Mouse (Mus musculus) brain, embryonic 14.5 days (tissue): Measurements from ENCODE around the gene Atxn7l3. TPM values are rescaled to one million over a fixed set of nuclear protein-coding genes. Genes with fewer than 3 reads are reported as not detected.

Experiments
- DNase-seq: peaks from one replicate; pipeline ENCODE4 v3.0.0-alpha.2; 2011; ENCODE audit warnings: low read depth
- CTCF ChIP-seq: fragments of 200-500 bp; IDR thresholded peaks from 2 replicates; pipeline ENCODE4 v1.5.1; 2012; ENCODE audit warnings: inconsistent platforms, mild to moderate bottlenecking, moderate library complexity, borderline replicate concordance; ENCODE audit not compliant: insufficient read depth, insufficient read length; ENCODE audit errors: extremely low read depth
- POLR2A ChIP-seq: fragments of 200-500 bp; IDR thresholded peaks from 2 replicates; pipeline ENCODE4 v1.6.1; 2012; ENCODE audit warnings: mild to moderate bottlenecking, inconsistent platforms, borderline replicate concordance; ENCODE audit not compliant: poor library complexity, insufficient read depth, insufficient read length, severe bottlenecking; ENCODE audit errors: extremely low read depth
- polyA plus RNA-seq: library from polyadenylated mRNA; depleted of rRNA; stranded (reverse); fragments of >200 nt; gene quantifications from 2 replicates; pipeline ENCODE4 v1.2.3, GENCODE M21; 2012

Atxn7l3 gene
- polyA plus RNA-seq, 1 experiment: 130 TPM

- TF ChIP-seq CTCF (no peak), POLR2A (no peak)
- no peak for DNase-seq
These were observed 27.7 kb downstream of the Atxn7l3 start, which contains the start of gene Asb16 for GRCm38 (mm10) chr11:102268520-102269244. Gene Asb16 (plus strand): TSS chr11:102268743.

- DNase-seq: peak; percentile 90
- TF ChIP-seq POLR2A (no peak), CTCF (peak; percentile 79)
These were observed 29.0 kb downstream of the Atxn7l3 start for GRCm38 (mm10) chr11:102267480-102267879.

GRCm38 (mm10) chr11:102266631-102267355, 29.6 kb downstream of the Atxn7l3 start:
- DNase-seq: no peak
- no peak for TF ChIP-seq POLR2A
- no peak for TF ChIP-seq CTCF

- TF ChIP-seq CTCF: no peak
- DNase-seq: no peak
These were observed 30.6 kb downstream of the Atxn7l3 start for GRCm38 (mm10) chr11:102265816-102266215.

- TF ChIP-seq CTCF: no peak
- no peak for DNase-seq
These were observed 33.2 kb downstream of the Atxn7l3 start for GRCm38 (mm10) chr11:102263211-102263610.

GRCm38 (mm10) chr11:102258521-102258920, 37.9 kb downstream of the Atxn7l3 start:
- no peak for TF ChIP-seq POLR2A
- peak; percentile 21; the same call in 1 of the 2 replicates for TF ChIP-seq CTCF
- no peak for DNase-seq

GRCm38 (mm10) chr11:102258095-102258494, 38.3 kb downstream of the Atxn7l3 start:
- no peak for DNase-seq
- TF ChIP-seq CTCF (no peak), POLR2A (no peak)

GRCm38 (mm10) chr11:102257514-102257913, 38.9 kb downstream of the Atxn7l3 start:
- peak; percentile 65 for DNase-seq
- peak; percentile 63 for TF ChIP-seq CTCF
- no peak for TF ChIP-seq POLR2A

- TF ChIP-seq POLR2A: no peak
- TF ChIP-seq CTCF: no peak
- DNase-seq: no peak
These were observed 46.9 kb downstream of the Atxn7l3 start for GRCm38 (mm10) chr11:102249351-102250090.

GRCm38 (mm10) chr11:102248630-102249230, 47.7 kb downstream of the Atxn7l3 start, which contains the start of gene BC030867:
Gene BC030867 (plus strand): TSS chr11:102248882.
- TF ChIP-seq CTCF (peak; percentile 92), POLR2A (no peak)
- DNase-seq: peak; percentile 97

GRCm38 (mm10) chr11:102246871-102247270, 49.6 kb downstream of the Atxn7l3 start:
- TF ChIP-seq CTCF (peak; percentile 12; the same call in 1 of the 2 replicates), POLR2A (no peak)
- no peak for DNase-seq
